ENCODE assay signal across 21 mouse cellular contexts in genomic region chr11:36886147-36886546, GRCm38 (mm10).
"Had no signal": no experiment of that assay in that cellular context is flagged by ENCODE, and none has a peak within 500 bp of the region (broad histone marks: within the 10 kb centered on the region; RNA-seq: fewer than 3 reads in every experiment).

No protein-coding gene starts in this region.

- H3K4me1 ChIP-seq: liver, embryonic 13.5 days; liver, embryonic 15.5 days; lung, embryonic 15.5 days; megakaryocyte, embryonic 14.5 days had no signal

- H3K27me3 ChIP-seq: liver, embryonic 13.5 days; liver, embryonic 15.5 days; lung, embryonic 15.5 days; megakaryocyte, embryonic 14.5 days; neural tube, embryonic 13.5 days; neural tube, embryonic 15.5 days had no signal

- H3K9ac ChIP-seq: liver, embryonic 13.5 days; liver, embryonic 15.5 days; liver, postnatal 0 days; lung, embryonic 15.5 days; neural tube, embryonic 13.5 days; neural tube, embryonic 15.5 days had no signal

- H3K4me2 ChIP-seq: liver, embryonic 13.5 days; liver, embryonic 15.5 days; lung, embryonic 15.5 days; neural tube, embryonic 13.5 days; neural tube, embryonic 15.5 days had no signal

- H3K36me3 ChIP-seq: liver, embryonic 13.5 days; liver, embryonic 15.5 days; lung, embryonic 15.5 days; neural tube, embryonic 13.5 days; neural tube, embryonic 15.5 days had no signal

- H3K4me3 ChIP-seq: liver, embryonic 13.5 days; liver, embryonic 15.5 days; lung, embryonic 15.5 days; megakaryocyte, embryonic 14.5 days; myocyte; neural tube, embryonic 13.5 days; neural tube, embryonic 15.5 days had no signal

- ATAC-seq: liver, postnatal 0 days; lung, postnatal 0 days had no signal

- H3K27ac ChIP-seq: liver, embryonic 13.5 days; liver, embryonic 15.5 days; lung, embryonic 15.5 days; macrophage; neural tube, embryonic 13.5 days; neural tube, embryonic 15.5 days had no signal

- H3K9me3 ChIP-seq: liver, embryonic 13.5 days; liver, embryonic 15.5 days; lung, embryonic 15.5 days; megakaryocyte, embryonic 14.5 days; neural tube, embryonic 13.5 days; neural tube, embryonic 15.5 days had no signal

- DNase-seq: liver, embryonic 13.5 days; liver, postnatal 0 days; lung, adult 2 months; lung, postnatal 14 days; lung, postnatal 36 days; retina, postnatal 1 day; right cerebral cortex, adult 18-20 months; right cerebral cortex, postnatal 25 days; right cerebral cortex, postnatal 4 days; spleen, adult 18-20 months; thymus, adult 18-20 months; thymus, postnatal 14 days; thymus, postnatal 36 days had no signal
